Mouse (Mus musculus) neural tube, embryonic 15.5 days (tissue): ENCODE results near the gene Tmod4. TPM values are rescaled to one million over a fixed set of nuclear protein-coding genes. Genes with fewer than 3 reads are reported as not detected.
"Not testable (repeated sequence)": the region's sequence is repeated elsewhere in the genome, so short reads cannot be mapped to it uniquely, and the experiment has no call there.

Experiments
- ATAC-seq: fragments of 200-750 bp; cut with Nextera tagmentation; 2 replicates; pipeline ENCODE4 v1.8.0; 2017; ENCODE audit warnings: mild to moderate bottlenecking, moderate TSS enrichment, moderate library complexity; ENCODE audit not compliant: low FRiP score
- H3K27ac ChIP-seq: fragments of 300-500 bp; sonication (generic); replicated peaks from 2 replicates; pipeline ENCODE4 v1.5.1; 2015; ENCODE audit warnings: mild to moderate bottlenecking, inconsistent platforms
- H3K27me3 ChIP-seq: fragments of 300-500 bp; sonication (generic); replicated peaks from 2 replicates; pipeline ENCODE4 v1.6.1; 2015; ENCODE audit warnings: inconsistent platforms
- H3K36me3 ChIP-seq: fragments of 300-500 bp; sonication (generic); 2 replicates; pipeline ENCODE4 v1.6.1; 2015; ENCODE audit warnings: inconsistent platforms
- H3K4me1 ChIP-seq: fragments of 300-500 bp; sonication (generic); 2 replicates; pipeline ENCODE4 v1.6.1; 2015; ENCODE audit warnings: inconsistent platforms
- H3K4me2 ChIP-seq: fragments of 300-500 bp; sonication (generic); 2 replicates; pipeline ENCODE4 v1.6.1; 2015; ENCODE audit warnings: inconsistent platforms, mild to moderate bottlenecking, moderate library complexity
- H3K4me3 ChIP-seq: fragments of 300-500 bp; sonication (generic); replicated peaks from 2 replicates; pipeline ENCODE4 v1.5.1; 2015; ENCODE audit warnings: mild to moderate bottlenecking, inconsistent platforms
- H3K9ac ChIP-seq: fragments of 300-500 bp; sonication (generic); replicated peaks from 2 replicates; pipeline ENCODE4 v1.6.1; 2015; ENCODE audit warnings: mild to moderate bottlenecking, inconsistent platforms
- H3K9me3 ChIP-seq: fragments of 300-500 bp; sonication (generic); replicated peaks from 2 replicates; pipeline ENCODE4 v1.6.1; 2016; ENCODE audit warnings: inconsistent platforms
- WGBS: fragments of 180-500 bp; shearing (Covaris S2); methylation state at CpG from one replicate; pipeline ENCODE4 v1.1.7; 2015; ENCODE audit warnings: mixed read lengths; 5-methylcytosine and 5-hydroxymethylcytosine counted together
- polyA plus RNA-seq: library from polyadenylated mRNA; unstranded; fragments of >200 nt; fragmentation: Nextera tagmentation; extraction: Ambion mirVana; gene quantifications from 2 replicates; pipeline ENCODE4 v1.2.1, GENCODE M21; 2015

Gene Tmod4
- polyA plus RNA-seq, 1 experiment from 2014 or later, result 1.5 TPM

DNA sequence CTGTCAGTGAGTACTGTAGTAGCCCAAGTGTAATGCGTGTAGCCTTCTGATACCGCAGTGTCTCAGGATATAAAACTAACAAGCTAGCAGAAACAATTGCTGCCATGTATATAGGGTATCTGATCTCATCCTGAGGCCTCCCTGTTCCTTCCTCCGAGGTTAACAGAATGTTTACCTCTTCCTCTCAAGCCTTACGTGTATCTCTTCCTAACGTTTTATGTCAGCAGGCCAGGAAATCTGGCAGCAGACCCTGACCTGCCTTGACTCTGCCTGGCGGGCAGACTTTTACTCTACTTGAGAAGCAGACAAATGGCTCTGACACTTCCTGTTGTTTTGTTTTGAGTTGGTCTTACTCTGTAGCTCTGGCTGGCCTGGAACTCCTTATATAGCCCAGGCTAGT, 2.7 kb upstream of the Tmod4 start:
- Histone ChIP-seq H3K4me3 (no peak overlapping the region), H3K27ac (no peak overlapping the region), H3K36me3 (peaks cover 56% of the 10 kb centered on the region), H3K27me3 (no peaks in the 10 kb centered on the region), H3K4me1 (peaks cover 11% of the 10 kb centered on the region), H3K4me2 (no peak overlapping the region), H3K9ac (no peak overlapping the region), H3K9me3 (no peaks in the 10 kb centered on the region)
- ATAC-seq, result no peak
- WGBS, result 85% methylated on average over 6 of the region's 6 CpGs

DNA sequence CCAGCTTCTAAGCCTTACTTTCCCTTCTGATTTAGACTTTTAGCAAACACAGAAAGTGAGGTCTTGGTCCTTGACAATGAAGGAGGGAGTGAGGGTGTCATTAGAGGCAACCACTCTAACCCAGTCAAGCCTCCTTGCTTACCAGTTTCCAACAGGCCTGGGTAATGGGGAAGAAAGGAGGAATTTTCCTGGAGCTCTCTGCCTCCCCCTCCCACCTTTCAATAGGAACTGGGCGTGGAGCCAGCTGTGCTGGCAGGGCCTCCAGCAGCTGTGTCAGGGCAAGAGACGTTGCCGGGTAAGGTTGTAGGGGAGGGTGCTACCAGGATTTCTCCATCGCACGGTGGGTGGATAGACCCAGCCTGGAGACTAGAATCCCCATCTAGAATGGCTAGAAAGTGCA, 696 bp downstream of the Tmod4 start:
- H3K27me3 ChIP-seq, result no peaks in the 10 kb centered on the region
- 37% methylated on average over 5 of the region's 5 CpGs for WGBS
- H3K4me2 ChIP-seq, result no peak overlapping the region
- peaks cover 17% of the 10 kb centered on the region for H3K4me1 ChIP-seq
- H3K36me3 ChIP-seq, result peaks cover 40% of the 10 kb centered on the region
- H3K4me3 ChIP-seq, result no peak overlapping the region
- H3K27ac ChIP-seq, result peak overlapping the region; percentile 60
- peak; percentile 60; the same call in 1 of the 2 replicates for ATAC-seq
- H3K9ac ChIP-seq, result no peak overlapping the region
- H3K9me3 ChIP-seq, result no peaks in the 10 kb centered on the region

DNA sequence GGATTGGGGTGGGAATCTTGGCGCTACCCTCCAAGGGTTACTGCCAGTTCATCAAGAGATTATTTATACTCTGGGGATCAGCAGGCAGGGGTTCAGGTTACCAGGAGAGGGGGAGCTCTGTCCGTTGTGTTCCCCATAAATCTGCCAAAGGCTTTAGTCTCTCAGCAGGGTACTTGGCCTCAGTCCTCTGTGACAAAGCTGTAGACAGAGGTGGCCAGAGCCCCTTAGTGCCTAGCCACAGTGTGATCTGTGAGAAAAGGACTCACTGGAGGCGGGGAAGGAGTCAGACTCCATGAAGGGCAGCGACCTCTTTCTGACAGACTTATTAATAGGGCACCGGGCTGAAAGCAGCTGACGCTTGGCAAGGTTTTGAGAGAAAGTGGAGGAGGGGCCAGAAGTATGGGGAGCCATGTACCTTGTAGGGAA, 5.0 kb downstream of the Tmod4 start:
- Histone ChIP-seq H3K9me3 (no peaks in the 10 kb centered on the region), H3K4me1 (peaks cover 25% of the 10 kb centered on the region), H3K4me2 (no peak overlapping the region), H3K9ac (no peak overlapping the region), H3K27me3 (no peaks in the 10 kb centered on the region), H3K36me3 (peaks cover 20% of the 10 kb centered on the region; the same call in 1 of the 2 replicates), H3K27ac (no peak overlapping the region), H3K4me3 (no peak overlapping the region)
- WGBS, result 9% methylated on average over 6 of the region's 6 CpGs
- no peak for ATAC-seq

DNA sequence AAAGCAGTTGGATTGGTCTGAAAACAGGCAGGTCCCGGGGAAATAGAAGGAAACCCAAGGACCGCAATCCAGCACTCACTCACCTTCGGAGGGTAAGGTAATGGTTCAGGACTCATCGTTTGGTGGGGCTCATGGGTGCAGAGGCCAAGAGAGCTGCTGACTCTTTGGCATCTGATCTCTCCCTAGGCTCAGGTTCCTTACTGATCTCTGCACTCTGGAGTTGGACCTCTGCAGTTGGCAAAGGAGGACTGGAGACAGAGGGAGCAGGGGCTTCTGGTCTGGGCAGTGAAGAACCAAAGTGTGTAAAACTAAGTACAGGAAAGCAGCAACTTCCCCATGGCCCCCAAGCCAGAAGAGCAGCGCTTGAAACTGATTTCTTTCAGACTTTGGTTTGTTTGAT, 5.8 kb downstream of the Tmod4 start:
- Histone ChIP-seq H3K27me3 (no peaks in the 10 kb centered on the region), H3K27ac (no peak overlapping the region), H3K9ac (no peak overlapping the region), H3K4me2 (no peak overlapping the region), H3K4me1 (peaks cover 21% of the 10 kb centered on the region), H3K36me3 (peaks cover 20% of the 10 kb centered on the region; the same call in 1 of the 2 replicates), H3K4me3 (no peak overlapping the region), H3K9me3 (no peaks in the 10 kb centered on the region)
- ATAC-seq, result no peak
- 80% methylated on average over 5 of the region's 5 CpGs for WGBS

DNA sequence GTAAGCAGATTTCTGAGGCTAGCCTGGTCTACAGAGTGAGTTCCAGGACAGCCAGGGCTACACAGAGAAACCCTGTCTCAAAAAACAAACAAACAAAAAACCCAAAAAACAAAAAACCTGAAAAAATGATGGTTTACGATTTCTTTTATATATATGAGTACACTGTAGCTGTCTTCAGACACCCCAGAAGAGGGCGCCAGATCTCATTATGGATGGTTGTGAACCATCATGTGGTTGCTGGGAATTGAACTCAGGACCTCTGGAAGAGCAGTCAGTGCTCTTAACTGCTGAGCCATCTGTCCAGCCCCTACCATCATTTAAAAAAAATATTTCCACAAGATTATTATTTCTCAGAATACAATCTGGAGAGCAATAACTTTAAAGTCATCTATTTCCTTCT, 8.1 kb downstream of the Tmod4 start:
- not testable (repeated sequence) for H3K27me3 ChIP-seq, H3K4me2 ChIP-seq, H3K27ac ChIP-seq, ATAC-seq, H3K9ac ChIP-seq, H3K4me3 ChIP-seq, H3K9me3 ChIP-seq
- WGBS, result 89% methylated on average over 2 of the region's 2 CpGs
- Histone ChIP-seq H3K36me3 (peaks cover 20% of the 10 kb centered on the region; the same call in 1 of the 2 replicates), H3K4me1 (peaks cover 37% of the 10 kb centered on the region)

DNA sequence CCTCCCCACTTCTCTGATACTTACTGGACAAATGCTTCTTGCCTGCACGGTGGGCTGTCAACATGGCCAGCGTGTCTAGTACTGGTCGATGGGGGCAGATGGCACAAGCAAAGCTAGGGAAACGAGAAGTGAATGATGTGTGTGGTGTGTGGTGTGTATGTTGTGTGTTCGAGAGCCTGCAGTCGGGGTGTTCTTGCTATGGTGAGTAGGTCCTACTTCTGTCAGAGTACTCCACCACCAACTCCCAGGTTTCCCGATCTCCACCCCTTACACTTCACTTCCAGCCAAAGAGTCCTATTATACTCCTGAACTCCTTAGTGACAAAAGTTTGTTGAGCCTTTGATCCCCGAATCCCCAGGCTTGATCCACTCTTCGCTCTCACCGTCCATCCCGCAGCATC, 8.9 kb downstream of the Tmod4 start:
- no peaks in the 10 kb centered on the region for H3K9me3 ChIP-seq
- H3K27me3 ChIP-seq, result no peaks in the 10 kb centered on the region
- H3K4me2 ChIP-seq, result peak overlapping the region; percentile 88
- H3K4me1 ChIP-seq, result peaks cover 37% of the 10 kb centered on the region
- H3K27ac ChIP-seq, result peak overlapping the region; percentile 87
- H3K36me3 ChIP-seq, result peaks cover 24% of the 10 kb centered on the region
- peak overlapping the region; percentile 71 for H3K4me3 ChIP-seq
- H3K9ac ChIP-seq, result peak overlapping the region; percentile 78
- ATAC-seq, result peak; percentile 13; the same call in 1 of the 2 replicates
- WGBS, result 59% methylated on average over 11 of the region's 11 CpGs

DNA sequence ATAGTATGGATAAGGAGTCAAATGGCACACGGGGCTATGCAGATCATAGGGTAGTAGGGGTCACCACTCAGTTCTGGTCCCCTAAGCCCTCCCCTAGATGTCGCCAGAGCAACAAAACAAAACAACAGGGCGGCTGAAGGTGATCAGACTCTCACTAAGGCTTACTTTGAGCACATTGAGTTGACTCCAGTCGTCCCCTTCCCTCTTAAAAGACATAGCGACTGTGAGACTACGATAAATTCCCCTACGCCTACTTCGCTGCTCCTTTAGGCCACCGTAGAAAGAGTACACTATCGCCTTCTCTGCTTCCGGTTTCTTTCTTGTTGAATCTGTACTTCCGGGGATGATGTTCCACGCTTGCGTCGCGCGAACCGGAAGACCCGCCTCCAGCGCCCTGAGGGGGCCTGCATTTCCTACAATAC, 9.4 kb downstream of the Tmod4 start, which contains the start of the genes Scnm1 and Lysmd1:
Gene Scnm1 (minus strand): TSS at position 332 of the 422 bp plus-strand sequence.
Gene Lysmd1 (plus strand): TSS at position 409 of the 422 bp plus-strand sequence.
- H3K4me1 ChIP-seq, result peaks cover 37% of the 10 kb centered on the region
- WGBS, result under 1% methylated on average over 20 of the region's 20 CpGs
- H3K36me3 ChIP-seq, result peaks cover 23% of the 10 kb centered on the region
- no peaks in the 10 kb centered on the region for H3K9me3 ChIP-seq
- H3K27me3 ChIP-seq, result no peaks in the 10 kb centered on the region
- peak within 1 kb of the TSS; percentile 71 for H3K4me3 ChIP-seq
- peak within 1 kb of the TSS; percentile 87 for H3K27ac ChIP-seq
- H3K4me2 ChIP-seq, result peak within 1 kb of the TSS; percentile 88
- peak within 1 kb of the TSS; percentile 78 for H3K9ac ChIP-seq
- peak; percentile 95 for ATAC-seq

DNA sequence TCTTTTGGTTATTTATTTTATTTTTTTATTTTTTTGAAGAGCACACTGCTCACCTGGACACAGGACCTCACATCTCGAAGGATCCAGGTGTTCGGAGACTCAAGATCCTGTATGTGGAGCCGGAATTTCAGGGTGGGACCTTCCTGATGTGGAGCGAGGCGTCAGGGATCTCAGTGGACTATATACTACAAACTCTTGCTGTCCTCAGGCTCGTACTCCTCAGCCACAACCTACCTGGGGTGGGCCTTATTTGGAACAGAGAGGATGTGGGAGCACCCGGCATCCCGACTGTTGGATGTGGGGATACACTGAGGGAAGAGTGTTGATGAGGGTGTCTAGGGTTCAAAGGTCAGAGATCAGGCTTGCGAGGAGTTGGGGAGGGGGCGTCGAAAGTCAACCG, 9.9 kb downstream of the Tmod4 start:
- ATAC-seq, result peak; percentile 65
- not testable (repeated sequence) for H3K27ac ChIP-seq, H3K9ac ChIP-seq, H3K9me3 ChIP-seq, H3K4me2 ChIP-seq, H3K27me3 ChIP-seq
- Histone ChIP-seq H3K36me3 (peaks cover 18% of the 10 kb centered on the region), H3K4me1 (peaks cover 37% of the 10 kb centered on the region), H3K4me3 (peak overlapping the region; percentile 71; the same call in 1 of the 2 replicates)
- no CpG with 5 or more reads among the region's 12 CpGs for WGBS

DNA sequence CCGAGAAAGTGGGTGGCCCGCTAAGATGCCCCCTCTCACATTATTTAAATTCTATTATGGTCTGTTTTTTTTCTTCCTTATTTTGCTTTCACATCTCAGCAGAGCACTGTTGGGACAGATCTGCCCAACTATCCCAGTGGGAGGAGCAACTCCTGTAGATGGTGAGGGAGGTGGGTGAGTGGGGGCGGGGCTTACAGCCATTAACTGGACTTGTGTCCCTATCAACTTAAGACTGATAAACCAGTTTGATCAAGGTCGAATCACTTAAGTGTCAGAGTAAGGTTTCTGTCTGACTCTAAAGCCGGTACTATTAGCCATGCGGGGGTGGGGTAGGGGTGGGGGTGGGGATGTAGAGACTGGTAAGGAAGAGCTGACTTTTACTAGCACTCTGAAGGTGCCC, 10.7 kb downstream of the Tmod4 start:
- Histone ChIP-seq H3K36me3 (peaks cover 19% of the 10 kb centered on the region), H3K27me3 (no peaks in the 10 kb centered on the region), H3K4me1 (peaks cover 31% of the 10 kb centered on the region), H3K27ac (no peak overlapping the region), H3K4me2 (peak overlapping the region; percentile 62), H3K9me3 (no peaks in the 10 kb centered on the region), H3K9ac (peak overlapping the region; percentile 11), H3K4me3 (peak overlapping the region; percentile 37)
- peak; percentile 14; the same call in 1 of the 2 replicates for ATAC-seq
- 27% methylated on average over 6 of the region's 6 CpGs for WGBS

DNA sequence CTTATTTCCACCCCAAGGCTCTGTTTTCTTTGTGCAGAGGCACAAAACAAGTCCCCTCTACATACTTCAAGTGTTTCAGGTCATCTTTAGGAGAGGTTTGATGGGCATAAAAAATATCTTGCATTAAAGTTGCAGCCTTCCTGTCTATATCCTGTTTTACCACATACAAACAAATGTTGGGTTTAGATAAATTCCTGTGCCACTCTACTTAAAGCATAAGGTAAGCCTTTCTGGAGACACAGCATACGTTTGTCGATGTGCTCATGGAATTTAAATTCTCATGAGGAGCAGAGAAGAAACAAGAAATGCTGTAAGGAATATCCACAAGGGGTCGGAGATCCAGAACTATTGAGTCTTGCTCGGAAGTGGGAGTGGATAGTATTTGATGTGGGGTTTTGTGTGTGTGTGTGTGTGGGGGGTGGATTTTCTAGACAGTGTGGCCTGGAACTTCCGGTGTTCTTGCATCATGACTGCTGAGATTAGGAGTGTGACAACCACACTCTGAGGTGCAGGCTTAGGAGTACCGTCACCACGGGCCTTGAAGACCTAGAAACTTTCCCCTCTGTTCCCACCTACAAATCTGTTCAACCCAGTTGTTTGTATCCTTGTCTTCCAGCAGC, 11.3 kb downstream of the Tmod4 start:
- Histone ChIP-seq H3K27ac (no peak overlapping the region), H3K4me3 (peak overlapping the region; percentile 37), H3K4me1 (peaks cover 31% of the 10 kb centered on the region), H3K36me3 (peaks cover 24% of the 10 kb centered on the region), H3K9me3 (no peaks in the 10 kb centered on the region), H3K4me2 (peak overlapping the region; percentile 62), H3K9ac (no peak overlapping the region; the same call in 1 of the 2 replicates), H3K27me3 (no peaks in the 10 kb centered on the region)
- 91% methylated on average over 7 of the region's 7 CpGs for WGBS
- no peak for ATAC-seq

DNA sequence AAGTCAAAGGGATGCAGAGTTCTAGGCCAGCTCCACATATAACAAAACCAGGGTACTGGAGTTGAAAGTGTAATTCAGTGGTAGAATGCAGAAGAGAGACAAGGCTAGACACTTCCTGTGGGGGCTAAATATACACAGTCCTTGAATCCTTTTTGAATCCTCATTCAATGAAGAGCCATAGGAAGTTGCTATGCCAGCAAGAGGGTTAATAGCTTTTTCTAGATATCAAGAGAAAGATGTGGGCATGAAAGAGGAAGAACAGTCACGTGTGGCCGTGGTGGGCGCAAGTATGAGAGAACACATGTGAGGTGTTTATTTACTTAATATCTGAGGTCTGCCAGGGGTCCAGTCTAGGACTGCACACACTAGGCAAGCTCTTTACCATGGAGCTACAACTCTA, 12.1 kb downstream of the Tmod4 start:
- WGBS, result 93% methylated on average over 3 of the region's 3 CpGs
- no peaks in the 10 kb centered on the region for H3K27me3 ChIP-seq
- H3K9ac ChIP-seq, result no peak overlapping the region
- ATAC-seq, result no peak
- peaks cover 23% of the 10 kb centered on the region for H3K36me3 ChIP-seq
- H3K4me1 ChIP-seq, result peaks cover 31% of the 10 kb centered on the region
- no peak overlapping the region for H3K4me3 ChIP-seq
- no peaks in the 10 kb centered on the region for H3K9me3 ChIP-seq
- H3K27ac ChIP-seq, result no peak overlapping the region
- no peak overlapping the region for H3K4me2 ChIP-seq

DNA sequence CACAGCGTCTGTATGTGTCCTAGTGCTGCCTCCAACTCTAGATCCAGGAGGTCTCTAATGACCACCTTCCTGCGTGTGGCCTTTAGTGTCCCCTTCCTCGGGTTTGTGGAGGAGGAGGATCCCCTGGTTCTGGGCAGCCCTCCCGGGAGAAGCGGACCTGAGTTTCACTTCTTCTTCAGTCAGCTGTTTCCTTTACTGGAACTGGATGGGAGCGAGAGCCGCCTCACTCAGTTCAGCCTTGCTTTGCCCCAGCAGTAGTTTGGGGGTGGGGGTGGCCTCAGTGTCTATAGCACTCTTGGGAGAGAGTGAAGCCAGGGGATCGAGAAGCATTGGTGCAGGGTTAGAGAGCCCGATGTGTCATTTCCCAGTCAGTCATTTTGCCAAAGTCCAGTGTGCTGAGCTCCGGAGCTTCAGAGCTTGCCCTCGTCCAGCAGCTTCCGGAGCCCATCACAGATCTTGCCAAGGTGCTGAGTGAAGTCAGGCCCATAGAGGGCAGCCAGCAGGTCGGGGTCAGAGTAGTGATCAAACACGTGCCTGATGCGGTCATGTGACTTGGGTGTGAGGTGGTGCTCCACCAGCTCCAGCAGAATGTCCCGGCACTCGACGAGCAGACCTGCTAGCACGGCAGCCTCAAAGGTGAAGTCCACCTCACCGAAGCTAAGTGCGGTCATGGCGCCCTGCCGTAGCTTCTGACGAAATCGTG, 15.5 kb downstream of the Tmod4 start:
- H3K36me3 ChIP-seq, result peaks cover 19% of the 10 kb centered on the region
- H3K27ac ChIP-seq, result no peak overlapping the region
- H3K27me3 ChIP-seq, result no peaks in the 10 kb centered on the region
- H3K4me1 ChIP-seq, result peaks cover 22% of the 10 kb centered on the region
- no peak overlapping the region for H3K9ac ChIP-seq
- H3K9me3 ChIP-seq, result no peaks in the 10 kb centered on the region
- H3K4me3 ChIP-seq, result no peak overlapping the region
- WGBS, result 79% methylated on average over 25 of the region's 25 CpGs
- H3K4me2 ChIP-seq, result no peak overlapping the region
- no peak for ATAC-seq
